Mouse (Mus musculus): ENCODE results near the gene Mob3a.

Mob3a gene

GRCm38 (mm10) chr10:80677942-80678436, 23.8 kb downstream of the Mob3a start, which contains the start of gene Mknk2:
Gene Mknk2 (minus strand): TSS chr10:80678112.
- DNase-seq (ENCODE audit: extremely low spot score, low spot score), result no peak

- no peak for DNase-seq (ENCODE audit: extremely low spot score, low spot score)
These were observed 24.5 kb downstream of the Mob3a start for GRCm38 (mm10) chr10:80677128-80677875.

- peak; percentile 100 for DNase-seq (ENCODE audit: extremely low spot score, low spot score)
These were observed 25.4 kb downstream of the Mob3a start for GRCm38 (mm10) chr10:80676198-80676928.

GRCm38 (mm10) chr10:80675405-80676197, 26.2 kb downstream of the Mob3a start:
- DNase-seq (ENCODE audit: extremely low spot score, low spot score), result peak; percentile 56

GRCm38 (mm10) chr10:80674851-80675404, 26.8 kb downstream of the Mob3a start:
- DNase-seq (ENCODE audit: extremely low spot score, low spot score), result no peak

- DNase-seq (ENCODE audit: extremely low spot score, low spot score), result no peak
These were observed 27.5 kb downstream of the Mob3a start for GRCm38 (mm10) chr10:80674161-80674711.

- no peak for DNase-seq (ENCODE audit: extremely low spot score, low spot score)
These were observed 28.1 kb downstream of the Mob3a start for GRCm38 (mm10) chr10:80673690-80674089.

GRCm38 (mm10) chr10:80671936-80672690, 29.7 kb downstream of the Mob3a start:
- DNase-seq (ENCODE audit: extremely low spot score, low spot score), result no peak

- DNase-seq (ENCODE audit: extremely low spot score, low spot score), result no peak
These were observed 30.5 kb downstream of the Mob3a start for GRCm38 (mm10) chr10:80671251-80671650.

- DNase-seq (ENCODE audit: extremely low spot score, low spot score), result no peak
These were observed 31.2 kb downstream of the Mob3a start for GRCm38 (mm10) chr10:80670531-80670930.

GRCm38 (mm10) chr10:80669737-80670485, 31.9 kb downstream of the Mob3a start:
- DNase-seq (ENCODE audit: extremely low spot score, low spot score), result no peak

GRCm38 (mm10) chr10:80669018-80669417, 32.8 kb downstream of the Mob3a start:
- DNase-seq (ENCODE audit: extremely low spot score, low spot score), result no peak

- DNase-seq (ENCODE audit: extremely low spot score, low spot score), result no peak
These were observed 33.2 kb downstream of the Mob3a start for GRCm38 (mm10) chr10:80668614-80669013.

- DNase-seq (ENCODE audit: extremely low spot score, low spot score), result no peak
These were observed 34.9 kb downstream of the Mob3a start for GRCm38 (mm10) chr10:80666837-80667412.

- DNase-seq (ENCODE audit: extremely low spot score, low spot score), result no peak
These were observed 35.6 kb downstream of the Mob3a start for GRCm38 (mm10) chr10:80665981-80666733.

GRCm38 (mm10) chr10:80665459-80665858, 36.3 kb downstream of the Mob3a start:
- no peak for DNase-seq (ENCODE audit: extremely low spot score, low spot score)

- DNase-seq (ENCODE audit: extremely low spot score, low spot score), result no peak
These were observed 36.8 kb downstream of the Mob3a start for GRCm38 (mm10) chr10:80665016-80665380.

GRCm38 (mm10) chr10:80664197-80665015, 37.4 kb downstream of the Mob3a start:
- no peak for DNase-seq (ENCODE audit: extremely low spot score, low spot score)

All from neural tube, embryonic 10.5 days (tissue).